Mouse (Mus musculus) kidney, postnatal 4 days (tissue): ENCODE data around the gene Zfr2.

Experiments used
- DNase-seq, 2 experiments: peaks; one replicate each; pipeline ENCODE4 v3.0.0; 2021; ENCODE audit warnings: mixed read lengths in 2 of 2

Gene Zfr2

GRCm38 (mm10) chr10:81249442-81249841, 16.5 kb downstream of the Zfr2 start:
- DNase-seq = no peak

GRCm38 (mm10) chr10:81252424-81253419, 19.8 kb downstream of the Zfr2 start, which contains the start of gene Matk:
Matk (plus strand) TSS chr10:81252935.
- peak; percentile 73 to 78 for DNase-seq

- no peak for DNase-seq
Measured at GRCm38 (mm10) chr10:81254886-81255285, 21.9 kb downstream of the Zfr2 start.

GRCm38 (mm10) chr10:81257158-81258039, 24.4 kb downstream of the Zfr2 start:
- DNase-seq = peak; percentile 30 to 54

GRCm38 (mm10) chr10:81259225-81259884, 26.4 kb downstream of the Zfr2 start:
- DNase-seq = no peak

- no peak for DNase-seq
Measured at GRCm38 (mm10) chr10:81261025-81261424, 28.1 kb downstream of the Zfr2 start.

- no peak for DNase-seq
Measured at GRCm38 (mm10) chr10:81265540-81265939, 32.6 kb downstream of the Zfr2 start.

GRCm38 (mm10) chr10:81266211-81267105, 33.5 kb downstream of the Zfr2 start, which contains the start of the genes Mrpl54 and Apba3:
Mrpl54 (minus strand) TSS chr10:81266934.
Apba3 (plus strand) TSS chr10:81266960.
- peak; percentile 97 to 98 for DNase-seq

- peak; percentile 84 to 89 for DNase-seq
Measured at GRCm38 (mm10) chr10:81268056-81268455, 35.1 kb downstream of the Zfr2 start.

- no peak for DNase-seq
Measured at GRCm38 (mm10) chr10:81268643-81269412, 35.9 kb downstream of the Zfr2 start.

- no peak for DNase-seq
Measured at GRCm38 (mm10) chr10:81272356-81272755, 39.4 kb downstream of the Zfr2 start.

- DNase-seq = no peak
Measured at GRCm38 (mm10) chr10:81273842-81274241, 40.9 kb downstream of the Zfr2 start.

- DNase-seq = no peak
Measured at GRCm38 (mm10) chr10:81277676-81278075, 44.7 kb downstream of the Zfr2 start.

- DNase-seq = peak; percentile 53 to 66
Measured at GRCm38 (mm10) chr10:81279496-81279895, 46.5 kb downstream of the Zfr2 start.

- DNase-seq = no peak
Measured at GRCm38 (mm10) chr10:81284189-81284588, 51.2 kb downstream of the Zfr2 start.

- DNase-seq = peak; percentile 72 to 80
Measured at GRCm38 (mm10) chr10:81284719-81285118, 51.8 kb downstream of the Zfr2 start.

GRCm38 (mm10) chr10:81285694-81286450, 52.9 kb downstream of the Zfr2 start:
- peak; percentile 96 for DNase-seq

- peak in 1 of 2 experiments; percentile 57 for DNase-seq
Measured at GRCm38 (mm10) chr10:81286586-81286985, 53.6 kb downstream of the Zfr2 start.

- DNase-seq = peak; percentile 82 to 84
Measured at GRCm38 (mm10) chr10:81287513-81288157, 54.7 kb downstream of the Zfr2 start.
